Mouse (Mus musculus) stomach, postnatal 0 days (tissue): ENCODE results near the gene Mtif3.

ENCODE experiments used
- CTCF ChIP-seq: IDR thresholded peaks from 2 replicates; pipeline ENCODE4 v1.5.1; 2016; ENCODE audit warnings: antibody characterized with exemption, low read depth, mild to moderate bottlenecking, moderate library complexity
- EP300 ChIP-seq: optimal IDR thresholded peaks from 2 replicates; pipeline ENCODE3; 2016; ENCODE audit warnings: antibody characterized with exemption

DNA sequence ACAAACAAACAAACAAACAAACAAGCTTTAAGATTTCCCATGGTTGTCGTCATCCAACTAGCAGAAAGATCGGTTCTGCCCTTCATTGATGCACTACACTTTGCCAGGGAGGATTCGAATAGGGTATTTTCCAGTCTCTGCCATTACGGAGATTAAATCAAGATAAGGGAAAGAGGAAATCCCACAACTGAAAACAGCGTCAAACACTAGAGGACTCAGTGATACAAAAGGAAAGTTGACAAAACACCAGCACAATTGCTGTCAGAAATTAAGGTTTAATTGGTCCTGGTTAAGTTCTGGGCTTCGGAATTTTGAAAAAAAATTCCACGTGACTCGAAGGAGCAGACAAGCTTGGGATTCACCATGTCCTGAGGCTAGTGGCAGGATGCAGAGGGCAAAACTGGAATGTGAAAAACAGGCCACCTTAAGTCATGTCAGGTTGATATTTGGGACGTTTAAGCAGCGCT lies 15.5 kb downstream of the Mtif3 start:
- TF ChIP-seq CTCF (no peak), EP300 (no peak)
